ENCODE assay signal across 17 mouse cellular contexts in genomic region chr2:93242166-93242565, GRCm38 (mm10). TPM values are rescaled to one million over a fixed set of nuclear protein-coding genes. Genes with fewer than 3 reads are reported as not detected.
DNase-seq lines count a peak whose midpoint lies in the region; ATAC-seq and TF ChIP-seq lines count a peak whose summit lies in the region.
"Had no signal": no experiment of that assay in that cellular context is flagged by ENCODE, and none has a peak within 500 bp of the region (broad histone marks: within the 10 kb centered on the region; RNA-seq: fewer than 3 reads in every experiment).

No protein-coding gene starts in this region.

- H3K27me3 ChIP-seq in Patski, result no peaks in the 10 kb centered on the region
- H3K27me3 ChIP-seq in cerebellum, adult 2 months (ENCODE audit: control insufficient read depth, insufficient read depth, low read length), result no peaks in the 10 kb centered on the region
- H3K27me3 ChIP-seq in stomach, postnatal 0 days (ENCODE audit: control insufficient read depth, insufficient read depth, low read length), result 0 out of 2 replicates have a peak, but pooled peaks cover 2% of the 10 kb centered on the region
- H3K27me3 ChIP-seq: embryonic facial prominence, embryonic 13.5 days had no signal

- H3K27ac ChIP-seq in cerebellum, adult 2 months (ENCODE audit: insufficient read depth, low read length), result peak overlapping the region; percentile 21
- H3K27ac ChIP-seq in stomach, postnatal 0 days (replicated peaks), result no peak overlapping the region
- H3K27ac ChIP-seq: embryonic facial prominence, embryonic 13.5 days; limb, embryonic 15.5 days had no signal

- POLR2A ChIA-PET in Patski (lab: Charles Lee), result interaction anchor here (1.1 to 1.2 kb wide), 2 partner anchors 9 to 14 kb away, joined by 3 to 4 read pairs; no protein-coding TSS in a partner anchor

- H3K4me1 ChIP-seq in cerebellum, adult 2 months (ENCODE audit: control insufficient read depth, insufficient read depth, low read length), result peaks cover 47% of the 10 kb centered on the region
- H3K4me1 ChIP-seq in stomach, postnatal 0 days (replicated peaks; ENCODE audit: control insufficient read depth, insufficient read depth), result no peaks in the 10 kb centered on the region

- TF ChIP-seq POLR2A in cerebellum, adult 2 months (IDR thresholded peaks at IDR 0.05; ENCODE audit: borderline replicate concordance, insufficient read depth, low read length), result no peak

- H3K4me2 ChIP-seq in stomach, postnatal 0 days (replicated peaks; ENCODE audit: low read depth), result no peak overlapping the region
- H3K4me2 ChIP-seq: embryonic facial prominence, embryonic 13.5 days; limb, embryonic 15.5 days had no signal

- TF ChIP-seq CTCF in Patski (IDR thresholded peaks at IDR 0.05), result no peak
- no peak for TF ChIP-seq CTCF in cerebellum, adult 2 months (IDR thresholded peaks at IDR 0.05; ENCODE audit: borderline replicate concordance, insufficient read depth, low read depth, low read length)
- no peak for TF ChIP-seq CTCF in stomach, postnatal 0 days (IDR thresholded peaks at IDR 0.05; ENCODE audit: low read depth)

- CTCF ChIA-PET in Patski (lab: Charles Lee), result interaction anchor here (1.0 to 1.4 kb wide), 2 partner anchors 14 to 114 kb away, joined by 3 to 6 read pairs; no protein-coding TSS in a partner anchor

- peak; percentile 55 for DNase-seq in gastrocnemius, adult 18-20 months (ENCODE audit: low spot score)
- DNase-seq in gastrocnemius, postnatal 10 days, result no peak
- DNase-seq in Patski (ENCODE audit: low read depth, low spot score), result no peak
- DNase-seq in cerebellum, adult 2 months, result peak; percentile 69 to 80
- DNase-seq in gastrocnemius, postnatal 36 days, result peak; percentile 31 to 42
- DNase-seq in yolk sac, embryonic 10.5 days (ENCODE audit: low spot score), result no peak
- no peak for DNase-seq in stomach, postnatal 0 days (ENCODE audit: low spot score)
- DNase-seq: kidney, adult 2 months; kidney, postnatal 10 days; midbrain, embryonic 14.5 days; spleen, adult 18-20 months; thymus, adult 2 months had no signal

- no peak overlapping the region for H3K4me3 ChIP-seq in cerebellum, adult 2 months (replicated peaks; ENCODE audit: insufficient read depth, low read depth, low read length)
- H3K4me3 ChIP-seq in stomach, postnatal 0 days (ENCODE audit: low read depth, low read length), result no peak overlapping the region
- H3K4me3 ChIP-seq: embryonic facial prominence, embryonic 13.5 days; limb, embryonic 15.5 days had no signal

- WGBS in cerebellum, adult 2 months, result 21% methylated on average over 5 of the region's 5 CpGs
- 85% methylated on average over 5 of the region's 5 CpGs for WGBS in stomach, postnatal 0 days

- no peaks in the 10 kb centered on the region for H3K9me3 ChIP-seq in stomach, postnatal 0 days (ENCODE audit: control insufficient read depth, low read length)
- H3K9me3 ChIP-seq: embryonic facial prominence, embryonic 13.5 days; limb, embryonic 15.5 days had no signal

- ATAC-seq in Patski, result peak; percentile 10
- ATAC-seq in stomach, postnatal 0 days (ENCODE audit: low FRiP score, low TSS enrichment), result no peak
- ATAC-seq: forebrain, embryonic 16.5 days; inflammation-experienced regulatory T-cells, adult 6 months; lung, postnatal 0 days had no signal

- no peak overlapping the region for H3K9ac ChIP-seq in stomach, postnatal 0 days (ENCODE audit: low read length)
- H3K9ac ChIP-seq: embryonic facial prominence, embryonic 13.5 days; limb, embryonic 15.5 days had no signal

- intact Hi-C loops in gastrocnemius, postnatal 36 days (cut with DNase I), result no loop called here

- no peaks in the 10 kb centered on the region for H3K36me3 ChIP-seq in stomach, postnatal 0 days (ENCODE audit: control insufficient read depth, insufficient read depth, low read length)
- H3K36me3 ChIP-seq: embryonic facial prominence, embryonic 13.5 days had no signal

- in situ Hi-C loops in Patski (cut with MboI; ENCODE audit: low pct_unique_long_range_greater_than_20kb), result no loop called here

- TF ChIP-seq EP300 in stomach, postnatal 0 days (optimal IDR thresholded peaks at IDR 0.05), result no peak

RNA-seq across cellular contexts. Expression of gene Trp53i11, which starts 54.8 kb away (rescaled TPM):
- total RNA-seq in gastrocnemius, adult 18-20 months (2021), result 1 to 10 TPM; 3.9 to 4.5 TPM
- total RNA-seq in gastrocnemius, postnatal 10 days (2021), result 10 to 100 TPM; 37.0 to 38.3 TPM
- 37.9 TPM for polyA plus RNA-seq in Patski (2021)
- 54.5 and 59.6 TPM in 2 replicates for polyA plus RNA-seq in cerebellum, adult 2 months (2012; rRNA removed)
- total RNA-seq in gastrocnemius, postnatal 36 days (2021), result 1 to 10 TPM; 4.7 to 8.0 TPM
- 17.3 and 27.8 TPM in 2 replicates for polyA plus RNA-seq in stomach, postnatal 0 days (2015; fragmentation: Nextera tagmentation; extraction: Ambion mirVana)

Comparison
In these comparisons a context has a peak if more than half of its experiments do, and no peak if none do; other contexts are left out.
1. DNase-seq: peak in gastrocnemius, adult 18-20 months (single experiment), cerebellum, adult 2 months (2 of 2) and gastrocnemius, postnatal 36 days (2 of 2); none in gastrocnemius, postnatal 10 days (single experiment), Patski (single experiment), yolk sac, embryonic 10.5 days (single experiment) and stomach, postnatal 0 days (single experiment).
2. RNA of gene Trp53i11, which starts 54.8 kb away (total RNA-seq): 37.0 to 38.3 TPM in gastrocnemius, postnatal 10 days; 4.7 to 8.0 TPM in gastrocnemius, postnatal 36 days and 3.9 to 4.5 TPM in gastrocnemius, adult 18-20 months; every median in the first group is over 4 times any median in the second.